Mouse (Mus musculus): ENCODE results near the gene Insr. TPM values are rescaled to one million over a fixed set of nuclear protein-coding genes. Genes with fewer than 3 reads are reported as not detected.

Gene Insr
- polyA plus RNA-seq, 1 experiment from 2014 or later: 67.2 TPM

- Histone ChIP-seq H3K4me2 (ENCODE audit: low read depth, low read length) (peak overlapping the region; percentile 72; the same call in 1 of the 2 replicates), H3K4me3 (ENCODE audit: low read depth, low read length) (no peak overlapping the region), H3K9me3 (ENCODE audit: control insufficient read depth, low read length) (no peaks in the 10 kb centered on the region), H3K36me3 (ENCODE audit: control insufficient read depth, insufficient read depth, low read length) (no peaks in the 10 kb centered on the region), H3K4me1 (ENCODE audit: control insufficient read depth, insufficient read depth, low read length) (peaks cover 7% of the 10 kb centered on the region; the same call in 1 of the 2 replicates), H3K27ac (ENCODE audit: low read depth, low read length) (peak overlapping the region; percentile 93), H3K27me3 (ENCODE audit: control insufficient read depth, insufficient read depth, low read length) (no peaks in the 10 kb centered on the region), H3K9ac (replicated peaks; ENCODE audit: low read depth, low read length) (peak overlapping the region; percentile 80; the same call in 1 of the 2 replicates)
- ATAC-seq (ENCODE audit: low read depth): no peak
- 92% methylated on average over 12 of the region's 12 CpGs for WGBS
These were observed 59.5 kb downstream of the Insr start for GRCm38 (mm10) chr8:3219921-3220411.

GRCm38 (mm10) chr8:3219266-3219665, 60.2 kb downstream of the Insr start:
- H3K36me3 ChIP-seq (ENCODE audit: control insufficient read depth, insufficient read depth, low read length): no peaks in the 10 kb centered on the region
- no peaks in the 10 kb centered on the region for H3K9me3 ChIP-seq (ENCODE audit: control insufficient read depth, low read length)
- ATAC-seq (ENCODE audit: low read depth): no peak
- peaks cover 7% of the 10 kb centered on the region; the same call in 1 of the 2 replicates for H3K4me1 ChIP-seq (ENCODE audit: control insufficient read depth, insufficient read depth, low read length)
- H3K27ac ChIP-seq (ENCODE audit: low read depth, low read length): no peak overlapping the region
- WGBS: 87% methylated on average over 3 of the region's 3 CpGs
- no peaks in the 10 kb centered on the region for H3K27me3 ChIP-seq (ENCODE audit: control insufficient read depth, insufficient read depth, low read length)
- H3K4me3 ChIP-seq (ENCODE audit: low read depth, low read length): no peak overlapping the region
- H3K9ac ChIP-seq (replicated peaks; ENCODE audit: low read depth, low read length): no peak overlapping the region
- H3K4me2 ChIP-seq (ENCODE audit: low read depth, low read length): no peak overlapping the region

GRCm38 (mm10) chr8:3216541-3217092, 62.8 kb downstream of the Insr start:
- H3K9ac ChIP-seq (replicated peaks; ENCODE audit: low read depth, low read length): no peak overlapping the region
- ATAC-seq (ENCODE audit: low read depth): no peak
- H3K4me2 ChIP-seq (ENCODE audit: low read depth, low read length): no peak overlapping the region
- H3K27ac ChIP-seq (ENCODE audit: low read depth, low read length): no peak overlapping the region
- H3K27me3 ChIP-seq (ENCODE audit: control insufficient read depth, insufficient read depth, low read length): no peaks in the 10 kb centered on the region
- H3K36me3 ChIP-seq (ENCODE audit: control insufficient read depth, insufficient read depth, low read length): no peaks in the 10 kb centered on the region
- H3K4me3 ChIP-seq (ENCODE audit: low read depth, low read length): no peak overlapping the region
- WGBS: 72% methylated on average over 4 of the region's 4 CpGs
- no peaks in the 10 kb centered on the region for H3K9me3 ChIP-seq (ENCODE audit: control insufficient read depth, low read length)
- no peaks in the 10 kb centered on the region for H3K4me1 ChIP-seq (ENCODE audit: control insufficient read depth, insufficient read depth, low read length)

GRCm38 (mm10) chr8:3215561-3215960, 63.9 kb downstream of the Insr start:
- Histone ChIP-seq H3K9ac (replicated peaks; ENCODE audit: low read depth, low read length) (no peak overlapping the region), H3K36me3 (ENCODE audit: control insufficient read depth, insufficient read depth, low read length) (peaks cover 4% of the 10 kb centered on the region; the same call in 1 of the 2 replicates), H3K27ac (ENCODE audit: low read depth, low read length) (peak overlapping the region; percentile 39; the same call in 1 of the 2 replicates), H3K4me2 (ENCODE audit: low read depth, low read length) (no peak overlapping the region), H3K4me3 (ENCODE audit: low read depth, low read length) (no peak overlapping the region), H3K27me3 (ENCODE audit: control insufficient read depth, insufficient read depth, low read length) (no peaks in the 10 kb centered on the region), H3K4me1 (ENCODE audit: control insufficient read depth, insufficient read depth, low read length) (no peaks in the 10 kb centered on the region), H3K9me3 (ENCODE audit: control insufficient read depth, low read length) (no peaks in the 10 kb centered on the region)
- ATAC-seq (ENCODE audit: low read depth): no peak

- Histone ChIP-seq H3K9me3 (ENCODE audit: control insufficient read depth, low read length) (no peaks in the 10 kb centered on the region), H3K9ac (replicated peaks; ENCODE audit: low read depth, low read length) (no peak overlapping the region), H3K27ac (ENCODE audit: low read depth, low read length) (peak overlapping the region; percentile 19; the same call in 1 of the 2 replicates), H3K36me3 (ENCODE audit: control insufficient read depth, insufficient read depth, low read length) (peaks cover 4% of the 10 kb centered on the region; the same call in 1 of the 2 replicates), H3K4me2 (ENCODE audit: low read depth, low read length) (no peak overlapping the region), H3K4me1 (ENCODE audit: control insufficient read depth, insufficient read depth, low read length) (no peaks in the 10 kb centered on the region), H3K27me3 (ENCODE audit: control insufficient read depth, insufficient read depth, low read length) (no peaks in the 10 kb centered on the region), H3K4me3 (ENCODE audit: low read depth, low read length) (no peak overlapping the region)
- no peak for ATAC-seq (ENCODE audit: low read depth)
- 83% methylated on average over 1 of the region's 1 CpGs for WGBS
These were observed 64.8 kb downstream of the Insr start for GRCm38 (mm10) chr8:3214601-3215000.

GRCm38 (mm10) chr8:3211456-3211855, 68.0 kb downstream of the Insr start:
- no peaks in the 10 kb centered on the region for H3K4me1 ChIP-seq (ENCODE audit: control insufficient read depth, insufficient read depth, low read length)
- H3K9ac ChIP-seq (replicated peaks; ENCODE audit: low read depth, low read length): no peak overlapping the region
- no peak overlapping the region for H3K4me3 ChIP-seq (ENCODE audit: low read depth, low read length)
- H3K27ac ChIP-seq (ENCODE audit: low read depth, low read length): no peak overlapping the region
- H3K4me2 ChIP-seq (ENCODE audit: low read depth, low read length): no peak overlapping the region
- no peaks in the 10 kb centered on the region for H3K9me3 ChIP-seq (ENCODE audit: control insufficient read depth, low read length)
- 83% methylated on average over 9 of the region's 9 CpGs for WGBS
- ATAC-seq (ENCODE audit: low read depth): no peak
- peaks cover 4% of the 10 kb centered on the region; the same call in 1 of the 2 replicates for H3K36me3 ChIP-seq (ENCODE audit: control insufficient read depth, insufficient read depth, low read length)
- no peaks in the 10 kb centered on the region for H3K27me3 ChIP-seq (ENCODE audit: control insufficient read depth, insufficient read depth, low read length)

- H3K9me3 ChIP-seq (ENCODE audit: control insufficient read depth, low read length): no peaks in the 10 kb centered on the region
- no peaks in the 10 kb centered on the region for H3K4me1 ChIP-seq (ENCODE audit: control insufficient read depth, insufficient read depth, low read length)
- no peak overlapping the region for H3K4me2 ChIP-seq (ENCODE audit: low read depth, low read length)
- no peak overlapping the region for H3K9ac ChIP-seq (replicated peaks; ENCODE audit: low read depth, low read length)
- ATAC-seq (ENCODE audit: low read depth): no peak
- H3K27me3 ChIP-seq (ENCODE audit: control insufficient read depth, insufficient read depth, low read length): no peaks in the 10 kb centered on the region
- H3K36me3 ChIP-seq (ENCODE audit: control insufficient read depth, insufficient read depth, low read length): peaks cover 4% of the 10 kb centered on the region; the same call in 1 of the 2 replicates
- H3K4me3 ChIP-seq (ENCODE audit: low read depth, low read length): no peak overlapping the region
- no peak overlapping the region for H3K27ac ChIP-seq (ENCODE audit: low read depth, low read length)
- WGBS: 95% methylated on average over 3 of the region's 3 CpGs
These were observed 69.5 kb downstream of the Insr start for GRCm38 (mm10) chr8:3209960-3210359.

GRCm38 (mm10) chr8:3209268-3209667, 70.1 kb downstream of the Insr start:
- ATAC-seq (ENCODE audit: low read depth): no peak
- H3K9ac ChIP-seq (replicated peaks; ENCODE audit: low read depth, low read length): no peak overlapping the region
- WGBS: 70% methylated on average over 3 of the region's 3 CpGs
- H3K36me3 ChIP-seq (ENCODE audit: control insufficient read depth, insufficient read depth, low read length): peaks cover 4% of the 10 kb centered on the region; the same call in 1 of the 2 replicates
- no peak overlapping the region for H3K4me3 ChIP-seq (ENCODE audit: low read depth, low read length)
- H3K27ac ChIP-seq (ENCODE audit: low read depth, low read length): no peak overlapping the region
- H3K4me1 ChIP-seq (ENCODE audit: control insufficient read depth, insufficient read depth, low read length): no peaks in the 10 kb centered on the region
- no peak overlapping the region for H3K4me2 ChIP-seq (ENCODE audit: low read depth, low read length)
- H3K27me3 ChIP-seq (ENCODE audit: control insufficient read depth, insufficient read depth, low read length): no peaks in the 10 kb centered on the region
- no peaks in the 10 kb centered on the region for H3K9me3 ChIP-seq (ENCODE audit: control insufficient read depth, low read length)

- no peak for ATAC-seq (ENCODE audit: low read depth)
- H3K27ac ChIP-seq (ENCODE audit: low read depth, low read length): no peak overlapping the region
- no peak overlapping the region for H3K4me3 ChIP-seq (ENCODE audit: low read depth, low read length)
- no peaks in the 10 kb centered on the region for H3K4me1 ChIP-seq (ENCODE audit: control insufficient read depth, insufficient read depth, low read length)
- no peaks in the 10 kb centered on the region for H3K9me3 ChIP-seq (ENCODE audit: control insufficient read depth, low read length)
- H3K36me3 ChIP-seq (ENCODE audit: control insufficient read depth, insufficient read depth, low read length): peaks cover 4% of the 10 kb centered on the region; the same call in 1 of the 2 replicates
- H3K9ac ChIP-seq (replicated peaks; ENCODE audit: low read depth, low read length): no peak overlapping the region
- H3K4me2 ChIP-seq (ENCODE audit: low read depth, low read length): no peak overlapping the region
- H3K27me3 ChIP-seq (ENCODE audit: control insufficient read depth, insufficient read depth, low read length): no peaks in the 10 kb centered on the region
These were observed 70.7 kb downstream of the Insr start for GRCm38 (mm10) chr8:3208729-3209128.

Measured in neural tube, embryonic 14.5 days (tissue).